Mouse (Mus musculus) ES-Bruce4 (cell line): ENCODE measurements around the gene Mgarp.

ENCODE experiments used
- CTCF ChIP-seq: IDR thresholded peaks from one replicate; pipeline ENCODE4 v1.8.1; 2011; ENCODE audit warnings: low read depth, low read length
- EP300 ChIP-seq: IDR thresholded peaks from 2 replicates; pipeline ENCODE4 v1.6.1; 2011; ENCODE audit warnings: low read depth, low read length; ENCODE audit not compliant: insufficient read depth
- POLR2A ChIP-seq: IDR thresholded peaks from one replicate; pipeline ENCODE4 v1.8.1; 2011; ENCODE audit warnings: low read length; ENCODE audit not compliant: insufficient read depth

DNA sequence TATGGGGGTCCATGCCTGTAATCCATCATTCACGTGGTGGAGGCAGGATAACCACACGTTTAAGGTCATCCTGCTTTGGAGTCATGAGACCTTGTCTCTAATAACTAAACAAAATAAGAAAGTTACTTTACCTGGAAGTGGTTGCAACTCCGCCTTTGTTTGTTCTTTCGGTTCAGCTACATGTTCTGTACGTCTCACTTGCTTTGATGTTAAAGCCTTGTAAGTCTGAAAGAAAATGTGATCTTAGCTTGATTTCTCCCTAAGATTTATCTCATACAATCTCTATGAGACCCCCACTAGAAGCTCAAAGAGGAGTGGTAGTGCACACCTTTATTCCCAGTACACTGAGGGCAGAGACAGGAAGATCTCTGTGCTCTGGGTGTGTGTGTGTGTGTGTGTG lies 5.4 kb downstream of the Mgarp start:
- TF ChIP-seq CTCF (no peak), POLR2A (no peak), EP300 (no peak)
